Mouse (Mus musculus): ENCODE data around the gene Klhl22.
"Not testable (repeated sequence)": the region's sequence is repeated elsewhere in the genome, so short reads cannot be mapped to it uniquely, and the experiment has no call there.

The Klhl22 gene

DNA sequence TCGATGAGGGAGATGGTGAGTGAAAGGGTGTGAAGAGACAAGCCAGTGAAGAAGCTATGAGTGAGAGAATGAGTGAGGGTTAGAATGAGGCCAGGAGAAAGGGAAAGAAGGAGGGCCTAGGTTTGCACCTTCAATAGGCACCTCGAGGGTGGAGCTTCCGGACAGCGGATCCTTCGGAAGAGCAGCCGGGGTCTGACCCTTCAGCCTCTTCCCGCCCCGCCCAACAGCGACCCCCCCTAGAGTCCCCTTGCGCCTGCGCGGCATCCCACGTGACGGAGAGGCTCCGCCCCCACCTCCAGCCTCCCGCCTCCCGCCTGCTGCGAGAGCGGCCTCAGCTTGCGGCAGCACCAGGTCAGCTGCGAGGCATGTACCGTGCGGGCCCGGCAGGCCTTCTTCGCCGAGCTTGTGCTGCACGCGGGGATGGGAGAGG is at the start of gene Klhl22:
TSS of gene Klhl22 (plus strand) at position 275 of the 430 bp plus-strand sequence.
- DNase-seq (ENCODE audit: low read depth, low spot score): peak; percentile 80

- no peak for DNase-seq (ENCODE audit: low read depth, low spot score)
Measured at GRCm38 (mm10) chr16:17717791-17718190, 41.6 kb upstream of the Klhl22 start.

- DNase-seq (ENCODE audit: low read depth, low spot score): no peak
Measured at GRCm38 (mm10) chr16:17721114-17721808, 38.2 kb upstream of the Klhl22 start.

DNA sequence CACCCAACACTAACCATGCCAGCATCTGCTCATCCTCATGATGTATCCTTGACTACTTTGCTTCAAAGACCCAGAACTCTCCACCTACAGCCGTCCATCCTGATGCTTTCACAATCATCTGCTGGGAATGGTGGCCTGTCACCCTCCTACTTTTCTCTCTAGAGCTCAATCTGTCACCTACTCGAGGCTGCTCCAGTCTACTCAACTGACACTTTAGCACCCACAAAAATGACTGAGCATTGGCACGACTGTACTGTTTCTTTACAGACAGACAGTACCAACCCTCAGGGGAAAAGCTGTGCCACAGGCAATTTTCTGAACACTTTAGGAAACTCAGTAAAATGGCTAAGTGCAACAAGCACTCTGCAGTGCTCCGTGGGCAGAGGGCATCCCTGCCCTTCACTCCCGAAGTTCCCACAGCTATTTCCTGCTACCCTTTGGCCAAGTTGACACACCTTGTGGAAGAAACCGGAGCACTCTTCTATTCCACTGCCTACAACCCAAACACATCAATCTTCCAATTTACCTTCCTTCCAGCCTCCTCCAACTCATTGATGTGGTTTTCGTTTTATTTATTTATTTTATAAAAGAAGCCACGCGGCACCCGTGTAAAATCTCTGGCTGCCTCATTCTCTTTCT is 37.5 kb upstream of the Klhl22 start:
- no peak for DNase-seq (ENCODE audit: low read depth, low spot score)

DNA sequence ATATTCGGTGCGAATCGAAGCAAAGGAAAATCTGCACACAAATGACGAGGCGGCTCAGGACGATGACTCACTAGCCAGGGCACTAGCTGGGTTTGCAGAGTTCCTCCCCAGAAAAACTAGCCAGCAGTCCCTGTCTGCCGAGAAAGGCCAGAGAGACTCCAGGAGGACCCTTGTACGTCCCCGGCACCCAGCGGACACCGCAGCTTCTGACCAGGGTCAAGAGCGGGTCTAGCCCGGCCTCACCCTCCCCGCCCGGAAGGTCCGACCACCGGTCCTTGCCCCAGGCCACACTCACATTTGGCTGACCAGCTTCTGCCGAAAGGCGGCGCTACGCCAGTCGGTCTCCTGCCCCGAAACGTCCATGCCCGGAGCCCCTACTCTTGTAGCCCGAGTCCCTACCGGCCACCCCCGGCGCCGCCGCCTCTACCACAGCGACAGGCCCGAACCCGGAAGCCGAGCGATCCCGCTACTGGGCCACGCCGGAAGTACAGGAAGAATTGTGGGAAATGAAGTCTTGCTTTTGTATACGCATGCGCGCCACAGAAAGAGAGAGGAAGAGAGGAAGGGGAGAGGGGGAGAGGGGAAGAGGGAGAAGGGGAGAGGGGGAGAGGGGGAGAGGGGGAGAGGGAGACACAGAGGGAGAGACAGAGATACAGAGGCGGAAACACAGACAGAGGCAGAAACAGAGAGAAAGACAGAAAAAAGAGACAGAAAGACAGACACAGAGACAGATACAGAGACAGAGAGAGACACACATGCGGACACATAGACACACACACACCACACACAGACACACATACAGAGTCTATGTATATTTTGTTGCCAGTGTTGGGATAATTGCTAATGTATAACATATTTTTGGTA is 36.7 kb upstream of the Klhl22 start:
- peak; percentile 86 for DNase-seq (ENCODE audit: low read depth, low spot score)

GRCm38 (mm10) chr16:17723325-17723626 is 36.1 kb upstream of the Klhl22 start:
- DNase-seq (ENCODE audit: low read depth, low spot score): no peak

DNA sequence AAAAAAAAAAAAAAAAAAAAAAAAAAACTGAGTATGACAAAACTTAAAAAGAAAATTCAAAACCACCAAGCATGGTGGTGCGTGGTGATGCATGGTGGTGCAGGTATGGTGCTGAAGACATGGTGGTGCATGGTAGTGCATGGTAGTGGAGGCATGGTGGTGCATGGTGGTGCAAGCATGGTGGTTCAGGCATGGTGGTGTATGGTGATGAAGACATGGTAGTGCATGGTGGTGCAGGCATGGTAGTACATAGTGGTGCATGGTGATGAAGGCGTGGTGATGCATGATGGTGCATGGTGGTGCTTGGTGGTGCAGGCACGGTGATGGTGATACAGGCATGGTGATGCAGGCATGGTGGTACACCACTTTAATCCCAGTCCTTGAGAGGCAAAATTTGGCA is 35.0 kb upstream of the Klhl22 start:
- no peak for DNase-seq (ENCODE audit: low read depth, low spot score)

DNA sequence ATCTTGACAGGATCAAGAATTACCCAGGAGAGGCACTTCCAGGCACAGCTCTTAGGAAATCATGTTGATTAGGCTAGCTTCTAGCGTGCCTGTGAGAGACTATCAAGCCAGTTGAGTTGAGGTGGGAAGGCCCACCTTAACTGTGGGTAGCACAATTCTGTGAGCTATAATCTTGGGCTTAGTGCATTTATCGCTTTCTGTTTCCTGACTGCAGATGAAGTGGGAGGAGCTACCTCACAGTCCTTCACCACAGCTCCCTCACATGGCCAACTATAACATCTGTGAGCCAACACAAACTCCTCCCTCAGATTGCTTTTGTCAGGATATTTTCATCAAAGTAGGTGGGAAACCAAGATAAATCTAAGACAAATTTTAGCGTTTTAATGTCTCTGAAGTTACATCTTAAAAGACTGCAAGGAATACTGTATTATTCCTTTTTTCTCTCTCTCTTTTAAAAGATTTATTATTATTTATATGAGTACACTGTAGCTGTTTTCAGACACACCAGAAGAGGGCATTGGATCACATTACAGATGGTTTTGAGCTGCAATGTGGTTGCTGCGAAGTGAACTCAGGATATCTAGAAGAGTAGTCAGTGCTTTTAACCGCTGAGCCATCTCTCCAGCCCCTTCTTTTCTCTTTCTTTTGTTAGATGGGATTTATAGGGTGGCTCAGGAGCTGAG is 32.1 kb upstream of the Klhl22 start:
- DNase-seq (ENCODE audit: low read depth, low spot score): no peak

DNA sequence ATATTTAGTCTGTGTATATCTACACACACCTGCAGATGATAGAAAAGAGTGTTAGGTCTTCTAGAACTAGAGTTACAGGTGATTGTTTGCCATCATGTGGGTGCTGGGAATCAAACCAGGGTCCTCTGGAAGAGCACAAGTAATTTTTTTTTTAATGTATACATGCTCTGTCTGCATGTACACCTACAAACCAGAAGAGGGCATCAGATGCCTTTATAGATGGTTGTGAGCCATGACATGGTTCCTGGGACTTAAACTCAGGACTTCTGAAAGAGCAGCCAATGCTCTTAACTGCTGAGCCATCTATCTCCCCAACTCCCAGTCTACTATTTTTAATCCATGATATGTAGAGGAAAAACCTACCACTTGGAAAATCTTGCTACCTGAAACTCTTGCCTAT is 29.4 kb upstream of the Klhl22 start:
- DNase-seq (ENCODE audit: low read depth, low spot score): no peak

- DNase-seq (ENCODE audit: low read depth, low spot score): no peak
Measured at GRCm38 (mm10) chr16:17732021-17732420, 27.4 kb upstream of the Klhl22 start.

GRCm38 (mm10) chr16:17732431-17732830 is 27.0 kb upstream of the Klhl22 start:
- no peak for DNase-seq (ENCODE audit: low read depth, low spot score)

- no peak for DNase-seq (ENCODE audit: low read depth, low spot score)
Measured at GRCm38 (mm10) chr16:17732841-17733340, 26.5 kb upstream of the Klhl22 start, which contains the start of gene Med15. Gene Med15, minus strand, starts transcription at chr16:17732891.

DNA sequence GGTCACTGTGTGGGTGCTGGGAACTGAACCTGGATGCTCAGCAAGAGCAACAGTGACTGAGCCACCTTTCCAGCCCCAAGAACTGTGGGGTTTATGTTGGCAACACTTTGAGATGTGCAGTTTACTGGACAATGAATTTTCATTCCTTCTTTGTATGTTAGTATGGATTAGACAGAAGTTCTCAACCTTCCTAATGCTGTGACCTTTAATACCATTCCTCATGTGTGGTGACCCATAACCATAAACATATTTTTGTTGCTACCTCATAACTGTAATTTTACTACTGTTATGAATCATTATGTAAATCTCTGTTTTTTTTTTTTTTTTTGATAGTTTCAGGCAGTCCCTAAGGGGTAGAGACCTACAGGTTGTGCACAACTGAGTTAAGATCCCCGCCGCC is 25.8 kb upstream of the Klhl22 start:
- no peak for DNase-seq (ENCODE audit: low read depth, low spot score)

DNA sequence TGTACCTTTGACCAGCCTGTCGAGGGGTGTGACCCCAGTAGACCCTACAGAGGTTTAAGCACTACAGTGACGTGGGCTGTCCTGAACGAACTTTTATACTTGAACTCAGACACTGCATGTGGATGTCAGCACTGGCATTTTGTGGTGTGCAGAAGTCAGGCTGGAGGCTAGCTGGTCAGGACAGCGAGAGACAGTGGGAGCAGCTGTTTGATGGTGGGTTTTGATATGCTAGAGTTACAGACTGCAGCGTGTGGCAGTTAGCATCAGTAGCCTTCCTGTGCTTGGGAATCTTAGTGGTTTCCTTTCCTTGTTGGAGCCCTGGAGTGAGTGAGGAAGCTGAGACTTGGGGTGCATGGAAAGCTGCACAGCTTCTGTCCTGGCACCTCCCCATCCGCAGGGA is 24.5 kb upstream of the Klhl22 start:
- not testable (repeated sequence) for DNase-seq (ENCODE audit: low read depth, low spot score)

- DNase-seq (ENCODE audit: low read depth, low spot score): no peak
Measured at GRCm38 (mm10) chr16:17736156-17736555, 23.3 kb upstream of the Klhl22 start.

- DNase-seq (ENCODE audit: low read depth, low spot score): no peak
Measured at GRCm38 (mm10) chr16:17740080-17740479, 19.3 kb upstream of the Klhl22 start.

DNA sequence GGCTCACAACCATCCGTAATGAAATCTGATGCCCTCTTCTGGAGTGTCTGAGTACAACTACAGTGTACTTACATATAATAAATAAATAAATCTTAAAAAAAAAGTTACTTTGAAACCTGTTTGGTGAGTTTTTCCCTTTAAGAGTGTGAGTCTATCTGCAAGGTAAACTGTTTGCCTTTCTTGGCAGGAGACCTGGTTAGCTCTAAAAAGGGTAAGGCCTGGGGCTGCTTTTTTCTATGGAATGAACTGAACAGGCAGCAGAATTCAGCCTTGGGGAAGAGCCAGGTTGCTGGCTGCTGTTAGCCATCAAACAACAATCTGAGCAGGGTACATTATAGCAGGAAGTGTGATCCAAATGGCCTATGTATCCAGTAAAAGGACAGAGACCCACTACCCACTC is 16.6 kb upstream of the Klhl22 start:
- no peak for DNase-seq (ENCODE audit: low read depth, low spot score)

DNA sequence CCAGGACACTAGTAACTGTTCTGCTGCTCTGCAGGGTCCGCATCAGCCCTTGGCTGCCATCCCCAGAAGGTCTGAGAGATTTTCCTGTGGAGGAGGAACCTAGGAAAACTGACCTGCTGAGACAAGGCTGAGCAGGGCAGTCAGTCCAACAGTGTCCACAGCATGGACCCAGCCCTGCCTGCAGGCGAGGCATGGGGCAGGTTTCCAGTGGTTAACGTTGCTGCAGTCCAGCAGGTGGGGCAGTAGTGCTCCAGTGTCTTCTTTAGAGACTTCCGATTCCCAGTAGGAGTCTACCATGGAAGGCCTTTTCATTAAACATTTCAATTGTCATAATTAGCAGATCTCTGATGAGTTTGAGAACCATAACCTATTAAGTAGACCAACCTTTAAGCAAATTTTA is 16.1 kb upstream of the Klhl22 start:
- DNase-seq (ENCODE audit: low read depth, low spot score): no peak

GRCm38 (mm10) chr16:17744536-17744935 is 14.9 kb upstream of the Klhl22 start:
- DNase-seq (ENCODE audit: low read depth, low spot score): no peak

DNA sequence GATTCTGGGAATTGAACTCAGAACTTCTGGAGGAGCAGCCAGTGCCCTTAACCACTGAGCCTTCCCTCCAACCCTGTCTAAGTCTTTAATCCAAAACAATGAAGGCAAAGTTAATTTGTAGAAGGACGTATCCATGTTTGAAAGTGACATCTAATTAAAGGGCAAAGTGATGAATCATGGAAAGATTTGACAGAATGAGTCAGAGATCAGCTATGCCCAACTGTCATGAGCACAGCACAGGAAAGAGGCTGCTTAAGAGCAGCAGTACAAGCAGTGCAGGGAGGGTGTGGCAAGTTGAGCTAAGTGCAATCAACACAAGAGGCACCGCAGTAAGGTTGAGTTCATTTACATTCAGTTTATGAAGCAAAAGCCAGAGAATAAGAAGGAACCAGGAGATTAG is 14.4 kb upstream of the Klhl22 start:
- no peak for DNase-seq (ENCODE audit: low read depth, low spot score)

- DNase-seq (ENCODE audit: low read depth, low spot score): no peak
Measured at GRCm38 (mm10) chr16:17753001-17753400, 6.4 kb upstream of the Klhl22 start.

- no peak for DNase-seq (ENCODE audit: low read depth, low spot score)
Measured at GRCm38 (mm10) chr16:17753686-17754085, 5.7 kb upstream of the Klhl22 start.
